Mouse (Mus musculus) splenic B cell, adult 2 months (primary cell): ENCODE results near the gene Ttc7.

Experiments
- DNase-seq: peaks from one replicate; pipeline ENCODE4 v3.0.0-alpha.2; 2011; ENCODE audit warnings: low read depth, low spot score
- H3K27me3 ChIP-seq: 2 replicates; pipeline ENCODE4 v1.6.1; 2012; ENCODE audit warnings: mild to moderate bottlenecking, low read length, moderate library complexity, mixed read lengths; ENCODE audit not compliant: control insufficient read depth, poor library complexity, insufficient read depth, severe bottlenecking
- H3K36me3 ChIP-seq: 2 replicates; pipeline ENCODE4 v1.6.1; 2012; ENCODE audit warnings: mild to moderate bottlenecking, low read length, moderate library complexity, mixed read lengths; ENCODE audit not compliant: control insufficient read depth, poor library complexity, insufficient read depth, severe bottlenecking

Ttc7 gene

GRCm38 (mm10) chr17:87350471-87351240 is 68.0 kb downstream of the Ttc7 start:
- DNase-seq = no peak
- H3K27me3 ChIP-seq = no peaks in the 10 kb centered on the region
- peaks cover 8% of the 10 kb centered on the region for H3K36me3 ChIP-seq

- Histone ChIP-seq H3K36me3 (peaks cover 8% of the 10 kb centered on the region), H3K27me3 (no peaks in the 10 kb centered on the region)
- DNase-seq = no peak
Observed at GRCm38 (mm10) chr17:87351241-87352105, 68.8 kb downstream of the Ttc7 start.

DNA sequence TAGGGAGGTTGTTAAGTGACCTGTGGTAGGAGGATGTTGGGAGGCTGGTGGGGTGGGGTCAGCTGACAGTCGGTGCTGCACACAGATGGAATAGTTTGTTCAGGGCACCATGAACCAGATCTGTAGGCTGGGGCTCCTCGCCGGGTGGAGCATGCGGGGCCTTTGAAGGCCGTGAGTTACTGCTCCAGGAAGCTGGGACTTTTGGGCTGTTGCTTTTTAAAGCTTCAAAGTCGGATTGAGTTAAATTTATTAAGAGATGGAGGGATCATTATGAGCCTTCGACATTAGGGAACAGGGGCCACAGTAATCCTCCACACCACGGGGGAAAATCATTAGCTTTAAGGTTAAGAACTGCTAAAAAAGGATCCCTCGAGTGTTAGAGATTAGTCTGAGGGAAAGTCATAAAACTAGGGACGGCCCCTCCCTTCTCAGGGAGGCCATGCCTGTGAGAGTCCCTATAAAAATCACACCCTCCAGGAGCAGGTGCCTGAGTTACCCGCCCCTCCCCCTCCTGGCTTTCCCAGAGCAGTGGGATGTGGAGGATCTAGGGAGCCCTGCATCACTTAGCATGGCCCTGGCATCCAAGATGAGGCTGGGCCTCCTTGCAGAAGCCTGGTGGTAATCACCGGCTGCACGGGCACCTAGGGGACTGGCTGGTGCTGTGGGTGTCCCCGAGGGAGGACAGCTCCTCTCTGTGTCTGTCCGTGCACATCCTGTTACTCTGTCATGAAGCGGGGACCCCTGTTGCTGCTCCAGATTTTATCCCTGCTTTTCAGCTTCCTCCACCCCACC is 69.6 kb downstream of the Ttc7 start:
- DNase-seq = no peak
- H3K36me3 ChIP-seq = peaks cover 6% of the 10 kb centered on the region

DNA sequence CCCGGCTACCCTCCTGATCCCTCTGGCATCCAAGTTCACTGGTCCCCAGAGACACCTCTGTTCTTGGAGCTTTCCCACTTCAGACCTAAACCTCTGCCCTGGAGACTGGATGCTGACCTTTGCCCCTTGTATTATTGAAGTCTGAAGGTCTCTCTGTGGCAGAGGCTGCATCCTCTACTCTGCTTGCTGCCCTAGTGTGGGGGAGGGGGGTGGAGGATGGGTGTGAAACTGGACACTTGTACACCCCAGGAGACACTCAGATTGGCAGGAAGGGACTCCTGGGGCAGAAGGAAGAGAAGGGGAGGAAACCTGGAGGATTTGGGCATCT is 70.2 kb downstream of the Ttc7 start:
- DNase-seq = no peak
- Histone ChIP-seq H3K36me3 (peaks cover 4% of the 10 kb centered on the region), H3K27me3 (no peaks in the 10 kb centered on the region)

More for the DNA sequence above, 69.6 kb downstream of the Ttc7 start:
- no peaks in the 10 kb centered on the region for H3K27me3 ChIP-seq

DNA sequence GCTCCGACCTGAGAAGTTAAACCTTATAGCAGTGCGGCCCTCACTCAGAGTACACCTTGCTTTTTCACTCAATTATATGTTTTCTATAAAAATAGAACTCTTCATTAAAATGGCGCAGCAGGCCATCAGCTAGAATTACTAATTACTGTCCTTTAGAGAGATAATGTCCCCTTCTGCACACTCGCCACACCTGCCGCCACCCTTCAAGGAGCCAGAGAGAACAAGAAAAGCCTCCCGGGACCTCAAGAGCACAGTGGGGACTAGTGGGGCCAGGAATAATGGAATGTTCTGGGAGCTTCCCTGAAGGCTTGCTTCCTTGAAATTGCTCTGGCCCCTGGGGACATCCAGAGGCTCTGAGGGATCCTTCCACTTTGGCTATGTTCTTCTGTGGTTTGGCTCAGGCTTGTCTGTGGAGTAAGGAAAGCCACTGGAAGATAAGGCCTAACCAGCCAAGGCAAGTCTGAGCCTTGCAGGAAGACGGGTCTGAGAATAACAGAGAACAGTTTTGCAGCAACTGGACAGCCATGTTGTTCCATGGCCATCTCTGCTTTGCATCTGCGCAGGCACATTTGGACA is 71.1 kb downstream of the Ttc7 start:
- DNase-seq = no peak
- Histone ChIP-seq H3K36me3 (peaks cover 4% of the 10 kb centered on the region), H3K27me3 (no peaks in the 10 kb centered on the region)

DNA sequence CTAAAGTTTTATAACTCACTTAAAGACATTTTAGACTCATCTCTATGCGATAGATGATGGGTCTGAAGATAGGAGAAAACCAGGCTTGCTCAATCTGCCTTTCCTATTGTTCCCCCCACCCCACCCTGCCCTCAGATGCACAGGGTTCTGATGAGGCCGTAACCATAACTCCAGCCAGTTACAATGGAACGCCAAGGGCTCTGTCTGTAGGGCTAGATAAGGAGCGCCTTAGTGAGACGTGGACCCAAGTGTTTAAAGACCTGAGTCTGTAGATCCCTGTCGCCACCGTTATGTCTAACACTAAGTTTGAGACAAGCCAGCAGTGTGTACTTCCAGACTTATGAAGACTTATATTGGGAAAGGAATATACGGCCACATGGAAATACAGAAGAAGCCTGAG is 72.8 kb downstream of the Ttc7 start:
- DNase-seq = no peak
- H3K36me3 ChIP-seq = peaks cover 4% of the 10 kb centered on the region
- no peaks in the 10 kb centered on the region for H3K27me3 ChIP-seq

DNA sequence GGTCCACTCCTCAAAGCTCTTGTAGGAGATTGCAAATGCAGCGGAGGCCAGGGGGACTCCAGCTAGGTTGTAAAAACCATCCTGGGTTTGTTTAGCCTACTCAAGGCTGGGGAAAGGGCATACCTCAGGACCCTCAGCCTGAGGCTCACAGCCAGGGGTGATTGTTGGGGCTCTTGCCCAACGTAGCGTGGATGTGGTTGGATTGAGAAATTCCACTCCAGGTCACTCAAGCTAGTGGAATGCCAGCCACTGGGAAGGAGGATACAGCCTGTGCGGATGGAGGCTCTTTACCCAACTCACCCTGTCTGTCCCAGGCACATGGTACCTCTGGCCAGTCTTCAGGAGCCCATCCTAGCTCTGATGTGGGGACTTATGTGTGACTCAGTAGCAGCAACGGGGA is 73.6 kb downstream of the Ttc7 start:
- H3K36me3 ChIP-seq = peaks cover 4% of the 10 kb centered on the region
- no peak for DNase-seq
- no peaks in the 10 kb centered on the region for H3K27me3 ChIP-seq

DNA sequence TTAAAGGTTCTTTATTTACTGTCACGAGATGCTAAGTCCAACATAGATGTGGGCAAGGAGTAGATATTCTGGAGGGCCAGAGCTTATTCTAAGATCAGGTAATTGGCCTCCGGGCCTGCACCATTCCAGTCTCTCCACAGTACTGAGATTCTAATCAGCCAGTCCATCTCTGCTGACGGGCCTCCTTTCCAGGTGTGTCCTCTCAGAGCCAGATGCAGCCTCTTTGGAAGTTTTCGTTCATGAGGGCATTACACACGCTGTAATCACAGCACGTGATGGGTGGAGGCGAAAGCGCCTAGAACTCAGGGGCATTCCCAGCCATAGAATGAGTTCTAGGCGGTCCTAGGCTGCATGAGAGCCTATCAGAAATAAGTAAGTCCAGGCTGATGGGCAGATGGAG is 74.8 kb downstream of the Ttc7 start:
- peaks cover 6% of the 10 kb centered on the region for H3K36me3 ChIP-seq
- no peak for DNase-seq

GRCm38 (mm10) chr17:87361132-87361531 is 78.4 kb downstream of the Ttc7 start:
- DNase-seq = no peak
- H3K36me3 ChIP-seq = peaks cover 9% of the 10 kb centered on the region
- no peaks in the 10 kb centered on the region for H3K27me3 ChIP-seq

More for the DNA sequence above, 74.8 kb downstream of the Ttc7 start:
- H3K27me3 ChIP-seq = no peaks in the 10 kb centered on the region

DNA sequence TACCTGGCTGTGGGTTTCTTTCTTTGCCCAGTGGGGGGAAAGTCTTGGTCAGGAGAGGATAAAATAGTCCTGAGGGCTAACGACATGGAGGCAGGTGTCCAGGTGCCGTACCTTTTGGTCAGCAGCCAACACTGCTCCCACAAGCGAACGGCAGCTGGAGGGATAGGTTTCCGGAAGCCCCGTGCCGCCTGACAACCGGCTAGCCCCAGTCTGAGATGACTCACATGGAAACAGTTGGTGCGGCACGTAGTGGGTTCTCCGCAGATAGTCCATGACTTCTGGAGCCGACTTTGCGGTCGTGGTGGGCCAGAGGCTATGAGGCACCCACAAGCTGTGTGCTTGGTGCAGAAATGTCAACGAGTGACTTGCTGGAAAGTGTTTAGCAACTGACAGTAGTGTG is 81.4 kb downstream of the Ttc7 start:
- no peak for DNase-seq
- H3K27me3 ChIP-seq = no peaks in the 10 kb centered on the region
- H3K36me3 ChIP-seq = peaks cover 9% of the 10 kb centered on the region

- no peak for DNase-seq
- Histone ChIP-seq H3K27me3 (no peaks in the 10 kb centered on the region), H3K36me3 (peaks cover 9% of the 10 kb centered on the region)
Observed at GRCm38 (mm10) chr17:87365268-87365667, 82.6 kb downstream of the Ttc7 start.

GRCm38 (mm10) chr17:87366520-87366919 is 83.8 kb downstream of the Ttc7 start:
- H3K36me3 ChIP-seq = peaks cover 7% of the 10 kb centered on the region
- no peak for DNase-seq
- H3K27me3 ChIP-seq = no peaks in the 10 kb centered on the region

- H3K36me3 ChIP-seq = peaks cover 6% of the 10 kb centered on the region
- DNase-seq = no peak
- no peaks in the 10 kb centered on the region for H3K27me3 ChIP-seq
Observed at GRCm38 (mm10) chr17:87367228-87367627, 84.5 kb downstream of the Ttc7 start.

- DNase-seq = no peak
- Histone ChIP-seq H3K27me3 (no peaks in the 10 kb centered on the region), H3K36me3 (peaks cover 4% of the 10 kb centered on the region; the same call in 1 of the 2 replicates)
Observed at GRCm38 (mm10) chr17:87367640-87368039, 85.0 kb downstream of the Ttc7 start.
